Mouse (Mus musculus): ENCODE data around the gene Itln1. TPM values are rescaled to one million over a fixed set of nuclear protein-coding genes. Genes with fewer than 3 reads are reported as not detected.

The Itln1 gene
- polyA plus RNA-seq, 1 experiment from 2014 or later, result not detected

Other genes with a start within 250 kb of the Itln1 start
- gene Usp21, start 247.3 kb downstream of the Itln1 start, polyA plus RNA-seq (2014; fragmentation: Nextera tagmentation; extraction: Ambion mirVana), result 76.8 and 87.9 TPM in 2 replicates
- 116 and 124 TPM in 2 replicates for gene Ufc1, start 240.3 kb downstream of the Itln1 start, polyA plus RNA-seq (2014; fragmentation: Nextera tagmentation; extraction: Ambion mirVana)
- gene Dedd, start 206.1 kb downstream of the Itln1 start, polyA plus RNA-seq (2014; fragmentation: Nextera tagmentation; extraction: Ambion mirVana), result 48.0 and 49.7 TPM in 2 replicates
- gene Nit1, start 189.6 kb downstream of the Itln1 start, polyA plus RNA-seq (2014; fragmentation: Nextera tagmentation; extraction: Ambion mirVana), result 40.2 and 43.5 TPM in 2 replicates
- gene Pfdn2, start 189.6 kb downstream of the Itln1 start, polyA plus RNA-seq (2014; fragmentation: Nextera tagmentation; extraction: Ambion mirVana), result 58.1 and 67.6 TPM in 2 replicates
- gene Klhdc9, start 174.5 kb downstream of the Itln1 start, polyA plus RNA-seq (2014; fragmentation: Nextera tagmentation; extraction: Ambion mirVana), result 3.2 and 5.3 TPM in 2 replicates
- gene Nectin4, start 165.2 kb downstream of the Itln1 start, polyA plus RNA-seq (2014; fragmentation: Nextera tagmentation; extraction: Ambion mirVana), result 2.2 and 2.8 TPM in 2 replicates
- gene Arhgap30, start 146.3 kb downstream of the Itln1 start, polyA plus RNA-seq (2014; fragmentation: Nextera tagmentation; extraction: Ambion mirVana), result 0.25 and 0.61 TPM in 2 replicates
- 164 and 191 TPM in 2 replicates for gene Usf1, start 124.0 kb downstream of the Itln1 start, polyA plus RNA-seq (2014; fragmentation: Nextera tagmentation; extraction: Ambion mirVana)
- gene Tstd1, start 116.4 kb downstream of the Itln1 start, polyA plus RNA-seq (2014; fragmentation: Nextera tagmentation; extraction: Ambion mirVana), result 2.9 and 3.8 TPM in 2 replicates
- gene F11r, start 97.8 kb downstream of the Itln1 start, polyA plus RNA-seq (2014; fragmentation: Nextera tagmentation; extraction: Ambion mirVana), result 8.0 and 13.5 TPM in 2 replicates
- 30.1 and 32.7 TPM in 2 replicates for gene Alyref2, start 31.8 kb downstream of the Itln1 start, polyA plus RNA-seq (2014; fragmentation: Nextera tagmentation; extraction: Ambion mirVana)
- gene Cd244a, start 23.9 kb upstream of the Itln1 start, polyA plus RNA-seq (2014; fragmentation: Nextera tagmentation; extraction: Ambion mirVana), result not detected in 2 replicates
- gene Ly9, start 72.1 kb upstream of the Itln1 start, polyA plus RNA-seq (2014; fragmentation: Nextera tagmentation; extraction: Ambion mirVana), result not detected in 2 replicates
- not detected in 2 replicates for gene Slamf7, start 117.7 kb upstream of the Itln1 start, polyA plus RNA-seq (2014; fragmentation: Nextera tagmentation; extraction: Ambion mirVana)
- gene Cd48, start 146.7 kb upstream of the Itln1 start, polyA plus RNA-seq (2014; fragmentation: Nextera tagmentation; extraction: Ambion mirVana), result 0.40 and 0.98 TPM in 2 replicates
- 0.09 TPM in 2 replicates for gene Slamf1, start 231.8 kb upstream of the Itln1 start, polyA plus RNA-seq (2014; fragmentation: Nextera tagmentation; extraction: Ambion mirVana)